Mouse (Mus musculus) midbrain, embryonic 15.5 days (tissue): ENCODE measurements around the gene Commd1. TPM values are rescaled to one million over a fixed set of nuclear protein-coding genes. Genes with fewer than 3 reads are reported as not detected.

ENCODE experiments used
- ATAC-seq: fragments of 200-750 bp; cut with Nextera tagmentation; replicated peaks from 2 replicates; pipeline ENCODE4 v1.8.0; 2017; ENCODE audit warnings: moderate TSS enrichment
- H3K27ac ChIP-seq: fragments of 300-500 bp; sonication (generic); 2 replicates; pipeline ENCODE4 v1.5.1; 2015; ENCODE audit warnings: mild to moderate bottlenecking, inconsistent platforms
- H3K27me3 ChIP-seq: fragments of 300-500 bp; sonication (generic); replicated peaks from 2 replicates; pipeline ENCODE4 v1.6.1; 2015; ENCODE audit warnings: inconsistent platforms
- H3K36me3 ChIP-seq: fragments of 300-500 bp; sonication (generic); replicated peaks from 2 replicates; pipeline ENCODE4 v1.6.1; 2015; ENCODE audit warnings: inconsistent platforms
- H3K4me1 ChIP-seq: fragments of 300-500 bp; sonication (generic); 2 replicates; pipeline ENCODE4 v1.6.1; 2015; ENCODE audit warnings: inconsistent platforms
- H3K4me2 ChIP-seq: fragments of 300-500 bp; sonication (generic); 2 replicates; pipeline ENCODE4 v1.6.1; 2015; ENCODE audit warnings: inconsistent platforms, mild to moderate bottlenecking, moderate library complexity
- H3K4me3 ChIP-seq: fragments of 300-500 bp; sonication (generic); 2 replicates; pipeline ENCODE4 v1.5.1; 2015; ENCODE audit warnings: mild to moderate bottlenecking, inconsistent platforms
- H3K9ac ChIP-seq: fragments of 300-500 bp; sonication (generic); 2 replicates; pipeline ENCODE4 v1.6.1; 2015; ENCODE audit warnings: mild to moderate bottlenecking, inconsistent platforms
- H3K9me3 ChIP-seq: fragments of 300-500 bp; sonication (generic); 2 replicates; pipeline ENCODE4 v1.6.1; 2016; ENCODE audit warnings: inconsistent platforms
- WGBS: fragments of 180-500 bp; shearing (Covaris S2); methylation state at CpG from one replicate; pipeline ENCODE4 v1.1.7; 2015; ENCODE audit warnings: mixed read lengths; 5-methylcytosine and 5-hydroxymethylcytosine counted together
- polyA plus RNA-seq: library from polyadenylated mRNA; unstranded; fragments of >200 nt; fragmentation: Nextera tagmentation; extraction: Ambion mirVana; gene quantifications from 2 replicates; pipeline ENCODE4 v1.2.1, GENCODE M21; 2015

Gene Commd1
- polyA plus RNA-seq: 241 and 245 TPM in 2 replicates

DNA sequence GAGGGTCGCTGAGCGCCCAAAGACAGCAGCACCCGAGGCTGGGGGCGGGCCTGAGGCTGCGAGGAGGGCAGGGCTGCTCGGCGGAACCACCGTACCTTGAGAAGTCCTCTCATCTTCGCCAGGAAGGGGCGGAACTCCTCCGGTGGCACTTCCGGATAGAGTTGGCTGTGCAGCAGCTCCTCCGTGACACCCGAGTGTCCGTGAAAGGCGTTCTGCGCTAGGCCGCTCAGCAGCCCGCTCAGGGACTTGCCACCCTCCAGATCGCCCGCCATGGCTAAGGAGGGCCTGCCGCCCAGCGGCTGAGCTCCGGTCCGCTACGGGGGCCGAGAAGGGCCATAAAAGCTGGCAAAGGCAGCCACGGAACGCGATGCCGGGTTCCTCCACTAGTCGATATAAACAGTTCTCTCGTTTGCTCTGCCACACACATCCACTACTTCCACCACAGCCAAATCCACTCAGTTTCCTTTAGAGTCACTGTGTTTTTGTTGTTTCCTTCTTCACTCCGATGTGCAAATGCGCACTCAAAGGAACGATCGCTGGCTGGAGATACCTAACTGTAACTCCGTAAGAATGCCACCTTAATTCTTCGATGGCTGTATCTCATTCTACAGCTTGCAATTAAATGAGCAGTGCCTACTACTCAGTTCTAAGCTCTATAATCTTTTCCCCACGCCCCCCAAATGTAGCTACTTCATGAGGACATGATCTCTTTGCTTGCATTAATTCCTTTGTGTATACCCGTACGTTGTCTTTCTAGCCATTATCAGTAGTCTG lies at the start of gene Commd1, which contains the start of gene Gm28048:
Gene Commd1 (minus strand): TSS at position 399 of the 774 bp plus-strand sequence.
Gene Gm28048 (minus strand): TSS at position 107 of the 774 bp plus-strand sequence.
- 3% methylated on average over 42 of the region's 42 CpGs for WGBS
- Histone ChIP-seq H3K9me3 (no peaks in the 10 kb centered on the region), H3K27me3 (no peaks in the 10 kb centered on the region), H3K27ac (peak within 1 kb of the TSS; percentile 96), H3K4me2 (peak within 1 kb of the TSS; percentile 63), H3K36me3 (no peaks in the 10 kb centered on the region), H3K4me3 (peak within 1 kb of the TSS; percentile 78), H3K4me1 (peaks cover 35% of the 10 kb centered on the region), H3K9ac (peak within 1 kb of the TSS; percentile 65)
- ATAC-seq: peak; percentile 93

DNA sequence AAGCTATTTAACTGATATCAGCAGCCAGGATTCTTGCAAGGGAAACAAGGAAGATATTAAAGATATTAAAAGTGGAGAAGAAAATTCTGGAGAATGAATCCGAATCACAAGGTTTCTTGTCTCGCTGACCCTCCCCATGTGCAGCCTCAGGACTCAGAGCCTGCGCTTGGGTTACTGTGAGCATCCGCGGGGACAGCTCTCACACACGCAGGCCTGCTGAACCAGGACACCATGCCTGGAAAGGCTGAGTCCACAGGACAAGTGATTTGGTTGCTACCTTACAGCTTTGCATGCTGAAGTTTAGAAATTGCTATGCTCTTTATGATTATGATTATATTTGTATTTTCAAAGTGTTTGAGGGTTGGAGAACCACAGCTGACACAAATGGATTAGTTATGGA lies 47.2 kb upstream of the Commd1 start:
- H3K9ac ChIP-seq: no peak overlapping the region
- no peaks in the 10 kb centered on the region for H3K4me1 ChIP-seq
- H3K36me3 ChIP-seq: no peaks in the 10 kb centered on the region
- no peaks in the 10 kb centered on the region for H3K27me3 ChIP-seq
- no peak for ATAC-seq
- WGBS: 83% methylated on average over 6 of the region's 6 CpGs
- no peak overlapping the region for H3K27ac ChIP-seq
- no peaks in the 10 kb centered on the region for H3K9me3 ChIP-seq
- H3K4me2 ChIP-seq: no peak overlapping the region
- H3K4me3 ChIP-seq: no peak overlapping the region

DNA sequence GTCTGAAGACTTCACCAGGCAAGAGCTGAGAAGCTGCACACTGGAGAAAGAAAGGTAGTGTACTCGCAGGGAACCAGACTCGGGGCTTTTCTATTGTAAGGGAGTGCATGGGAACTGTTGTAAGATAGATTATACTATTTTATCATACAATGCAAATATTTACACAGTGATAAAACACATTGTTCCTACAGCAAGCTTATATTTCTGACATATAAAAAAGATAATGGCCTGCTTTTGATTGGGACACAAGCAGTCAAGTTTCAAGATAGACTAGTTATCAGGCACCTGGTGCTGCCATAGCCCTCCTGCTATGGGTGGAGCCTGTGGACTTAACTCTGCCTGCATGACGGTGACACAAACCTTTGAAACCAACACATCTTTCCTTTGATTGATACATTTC lies 46.8 kb upstream of the Commd1 start:
- Histone ChIP-seq H3K4me1 (no peaks in the 10 kb centered on the region), H3K27ac (no peak overlapping the region), H3K9me3 (no peaks in the 10 kb centered on the region), H3K27me3 (no peaks in the 10 kb centered on the region), H3K9ac (no peak overlapping the region), H3K4me2 (no peak overlapping the region), H3K36me3 (no peaks in the 10 kb centered on the region), H3K4me3 (no peak overlapping the region)
- 71% methylated on average over 3 of the region's 3 CpGs for WGBS
- ATAC-seq: no peak

DNA sequence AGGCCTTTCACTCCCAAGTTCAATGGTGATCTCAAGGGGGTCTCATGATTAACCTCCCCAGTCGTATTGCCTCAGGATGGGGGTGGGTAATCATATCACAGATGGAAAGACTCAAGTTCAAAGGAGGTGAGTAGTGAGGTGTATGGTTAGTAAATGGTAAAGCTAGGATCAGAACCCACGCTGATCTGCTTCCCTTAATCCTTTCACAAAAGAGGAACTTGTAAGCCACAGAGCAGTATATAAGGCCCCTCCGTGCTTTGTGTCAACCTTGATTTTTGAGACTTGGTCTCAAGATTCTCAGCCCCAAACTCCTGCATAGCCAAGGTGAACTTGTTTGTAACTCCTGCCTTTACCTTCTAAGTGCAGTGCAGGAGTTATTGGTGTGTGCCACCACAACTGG lies 42.0 kb upstream of the Commd1 start:
- WGBS: 43% methylated on average over 3 of the region's 3 CpGs
- Histone ChIP-seq H3K4me3 (no peak overlapping the region), H3K9ac (no peak overlapping the region), H3K9me3 (no peaks in the 10 kb centered on the region), H3K27me3 (no peaks in the 10 kb centered on the region), H3K36me3 (no peaks in the 10 kb centered on the region), H3K4me2 (no peak overlapping the region), H3K27ac (no peak overlapping the region), H3K4me1 (no peaks in the 10 kb centered on the region)
- no peak for ATAC-seq

DNA sequence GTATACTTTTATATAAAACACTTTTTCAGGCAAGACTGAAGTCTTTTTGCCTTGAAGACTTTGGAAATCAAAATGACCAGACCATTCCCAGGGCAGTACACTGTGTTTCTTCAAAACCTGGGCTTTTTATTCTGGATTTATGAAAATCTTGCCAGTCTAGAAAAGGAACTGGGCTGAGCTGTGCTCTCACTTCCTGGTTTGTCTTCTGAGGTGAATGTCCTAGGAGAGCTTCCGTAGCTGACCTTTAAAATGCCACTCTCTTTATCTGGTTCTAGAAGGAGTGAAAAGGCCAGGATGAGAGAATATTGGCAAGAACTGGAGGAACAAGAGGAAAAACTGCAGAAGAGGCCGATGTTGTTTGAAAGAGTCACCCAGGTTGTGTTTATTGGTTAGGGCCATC lies 41.0 kb upstream of the Commd1 start:
- H3K9ac ChIP-seq: no peak overlapping the region

DNA sequence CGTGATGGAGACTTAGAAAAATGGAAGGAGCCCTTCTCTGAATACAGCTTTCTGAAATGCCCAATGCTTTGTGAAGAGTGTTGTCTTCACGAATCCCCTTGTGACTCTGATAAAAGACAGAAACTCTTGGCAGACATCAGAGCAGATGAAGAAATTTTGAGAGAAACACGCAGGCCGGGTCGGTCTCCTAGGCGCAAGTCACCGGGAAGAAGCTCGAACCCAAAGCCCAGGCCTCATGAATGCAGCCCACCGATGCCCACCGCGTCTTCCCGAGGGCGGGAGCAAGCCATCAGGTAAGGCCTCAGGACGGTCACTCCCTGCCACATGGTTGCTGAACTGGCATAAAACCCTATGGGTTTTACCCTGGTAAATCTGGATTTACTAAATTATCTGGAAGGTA lies 38.7 kb upstream of the Commd1 start:
- H3K4me3 ChIP-seq: no peak overlapping the region
- no peaks in the 10 kb centered on the region for H3K36me3 ChIP-seq
- no peak for ATAC-seq
- H3K9ac ChIP-seq: no peak overlapping the region
- H3K4me1 ChIP-seq: no peaks in the 10 kb centered on the region
- H3K9me3 ChIP-seq: no peaks in the 10 kb centered on the region
- WGBS: 94% methylated on average over 14 of the region's 14 CpGs
- H3K27ac ChIP-seq: no peak overlapping the region
- no peak overlapping the region for H3K4me2 ChIP-seq
- H3K27me3 ChIP-seq: no peaks in the 10 kb centered on the region

More for the DNA sequence above, 41.0 kb upstream of the Commd1 start:
- Histone ChIP-seq H3K27ac (no peak overlapping the region), H3K27me3 (no peaks in the 10 kb centered on the region), H3K4me1 (no peaks in the 10 kb centered on the region), H3K4me3 (no peak overlapping the region), H3K9me3 (no peaks in the 10 kb centered on the region), H3K36me3 (no peaks in the 10 kb centered on the region), H3K4me2 (no peak overlapping the region)
- no peak for ATAC-seq
- 92% methylated on average over 2 of the region's 2 CpGs for WGBS

DNA sequence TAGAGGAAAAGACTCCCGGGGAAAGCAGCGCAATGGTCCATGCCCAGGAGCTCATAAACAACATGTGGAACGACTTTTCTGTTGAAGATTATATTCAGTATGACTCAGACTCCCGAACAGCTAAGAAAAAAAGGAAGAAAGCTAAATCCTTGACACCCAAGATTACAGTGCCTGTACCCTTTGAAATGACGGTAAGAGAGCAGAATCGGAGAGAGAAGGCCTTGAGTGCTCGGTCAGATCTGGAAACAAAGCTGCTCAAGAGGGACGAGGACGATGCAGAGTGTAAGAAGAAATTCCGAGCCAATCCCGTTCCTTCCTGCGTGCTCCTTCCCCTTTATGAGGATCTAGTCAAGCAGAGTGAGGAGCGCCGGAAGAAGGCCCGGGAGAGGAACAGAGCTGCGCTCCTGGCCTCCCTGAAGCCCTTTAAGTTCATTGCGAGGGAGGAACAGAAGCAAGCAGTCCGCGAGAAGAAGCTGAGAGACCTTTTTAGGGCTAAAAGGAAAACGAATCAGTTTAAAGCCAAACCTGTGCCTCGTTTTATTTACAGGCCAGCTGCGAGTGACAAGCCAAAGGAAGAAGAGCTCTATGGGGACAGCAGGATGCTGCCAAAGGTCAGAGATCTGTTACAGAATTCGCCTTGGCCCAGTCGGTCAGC lies 38.1 kb upstream of the Commd1 start:
- no peak for ATAC-seq

DNA sequence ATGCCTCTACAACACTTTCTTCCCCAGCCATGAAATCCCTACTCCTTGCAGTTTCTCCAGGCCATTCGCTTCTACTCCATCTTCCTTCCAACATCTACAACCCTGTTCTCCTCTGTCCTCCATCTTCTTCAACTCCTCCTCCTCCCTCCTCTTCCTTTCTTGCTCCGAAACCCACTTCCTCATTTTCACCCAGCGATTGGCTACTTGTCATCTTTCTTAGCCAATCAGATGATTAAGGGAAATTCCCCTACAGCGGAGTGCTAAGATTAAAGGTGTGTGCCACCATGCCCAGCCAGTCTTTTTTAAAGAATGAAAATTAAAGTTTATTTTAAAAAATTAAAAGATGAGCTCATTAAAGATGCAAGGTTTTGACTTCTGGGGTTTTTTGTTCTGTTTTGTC lies 35.8 kb upstream of the Commd1 start:
- H3K9ac ChIP-seq: no peak overlapping the region
- no peaks in the 10 kb centered on the region for H3K27me3 ChIP-seq
- H3K4me1 ChIP-seq: no peaks in the 10 kb centered on the region
- H3K9me3 ChIP-seq: no peaks in the 10 kb centered on the region
- no peak for ATAC-seq
- H3K4me2 ChIP-seq: no peak overlapping the region
- 94% methylated on average over 4 of the region's 4 CpGs for WGBS
- H3K36me3 ChIP-seq: no peaks in the 10 kb centered on the region
- no peak overlapping the region for H3K27ac ChIP-seq
- no peak overlapping the region for H3K4me3 ChIP-seq

More for the DNA sequence above, 38.1 kb upstream of the Commd1 start:
- 68% methylated on average over 24 of the region's 24 CpGs for WGBS
- H3K36me3 ChIP-seq: no peaks in the 10 kb centered on the region
- H3K4me3 ChIP-seq: no peak overlapping the region
- H3K4me2 ChIP-seq: no peak overlapping the region
- H3K4me1 ChIP-seq: no peaks in the 10 kb centered on the region
- no peak overlapping the region for H3K27ac ChIP-seq
- H3K9me3 ChIP-seq: no peaks in the 10 kb centered on the region
- no peak overlapping the region for H3K9ac ChIP-seq
- H3K27me3 ChIP-seq: no peaks in the 10 kb centered on the region

DNA sequence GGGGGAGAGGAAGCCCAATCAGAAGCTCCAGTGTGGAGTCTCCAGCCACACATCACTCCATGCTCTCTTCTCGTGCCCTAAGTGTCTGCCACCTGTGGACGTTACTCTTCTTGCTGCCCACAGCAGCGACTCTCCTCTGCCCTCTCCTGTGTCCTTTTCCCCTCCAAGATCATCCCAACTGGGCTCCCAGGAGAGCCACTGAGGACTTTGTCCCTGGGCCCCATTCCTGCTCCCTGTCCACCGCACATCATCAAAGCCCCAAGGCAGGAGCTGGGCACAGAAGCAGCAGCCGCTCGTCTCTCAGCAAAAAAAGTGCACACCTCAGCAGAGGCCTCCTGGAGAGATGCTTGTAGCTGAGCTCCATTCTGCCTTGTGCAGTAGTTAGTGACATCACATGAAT lies 32.8 kb upstream of the Commd1 start:
- H3K9me3 ChIP-seq: no peaks in the 10 kb centered on the region
- no peaks in the 10 kb centered on the region for H3K4me1 ChIP-seq
- no peak for ATAC-seq
- 75% methylated on average over 6 of the region's 6 CpGs for WGBS
- no peak overlapping the region for H3K4me2 ChIP-seq
- H3K36me3 ChIP-seq: no peaks in the 10 kb centered on the region
- no peaks in the 10 kb centered on the region for H3K27me3 ChIP-seq
- no peak overlapping the region for H3K4me3 ChIP-seq
- no peak overlapping the region for H3K9ac ChIP-seq
- no peak overlapping the region for H3K27ac ChIP-seq

DNA sequence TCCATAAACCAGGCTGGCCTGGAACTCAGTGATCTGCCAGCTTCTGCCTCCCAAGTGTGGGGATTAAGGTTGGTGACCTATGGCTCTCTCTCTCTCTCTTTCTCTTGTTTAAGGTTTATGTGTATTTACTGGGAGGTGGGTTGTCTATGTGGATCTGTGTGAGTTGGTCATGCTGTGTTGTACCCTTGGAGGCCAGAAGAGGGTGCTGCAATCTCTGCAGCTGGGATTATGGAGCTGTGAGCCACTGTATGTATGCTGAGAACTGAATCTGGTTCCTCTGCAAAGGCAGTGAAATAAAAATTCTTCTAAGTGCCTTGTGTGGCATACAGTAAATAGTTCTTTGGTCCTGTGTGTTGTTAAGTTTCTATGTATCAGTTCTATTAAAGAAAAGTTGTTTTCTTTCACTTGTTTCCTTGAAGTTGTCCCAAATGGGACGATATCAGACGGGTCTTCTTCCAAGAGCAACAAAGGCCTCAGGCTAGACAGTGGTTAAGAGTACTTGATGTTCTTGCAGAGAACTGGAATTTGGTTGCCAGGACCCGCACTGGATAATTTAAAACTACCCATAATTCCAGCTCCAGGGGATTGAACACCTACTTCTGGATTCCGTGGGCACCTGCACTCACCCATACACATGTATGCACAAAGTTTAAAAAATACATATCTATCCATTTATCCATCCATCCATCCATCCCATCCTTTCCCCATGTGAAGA lies 31.6 kb upstream of the Commd1 start:
- Histone ChIP-seq H3K9ac (no peak overlapping the region), H3K36me3 (no peaks in the 10 kb centered on the region), H3K4me2 (no peak overlapping the region), H3K27ac (no peak overlapping the region), H3K4me1 (no peaks in the 10 kb centered on the region; the same call in none of the 2 replicates), H3K9me3 (no peaks in the 10 kb centered on the region), H3K4me3 (no peak overlapping the region), H3K27me3 (no peaks in the 10 kb centered on the region)
- 90% methylated on average over 4 of the region's 4 CpGs for WGBS
- ATAC-seq: no peak

DNA sequence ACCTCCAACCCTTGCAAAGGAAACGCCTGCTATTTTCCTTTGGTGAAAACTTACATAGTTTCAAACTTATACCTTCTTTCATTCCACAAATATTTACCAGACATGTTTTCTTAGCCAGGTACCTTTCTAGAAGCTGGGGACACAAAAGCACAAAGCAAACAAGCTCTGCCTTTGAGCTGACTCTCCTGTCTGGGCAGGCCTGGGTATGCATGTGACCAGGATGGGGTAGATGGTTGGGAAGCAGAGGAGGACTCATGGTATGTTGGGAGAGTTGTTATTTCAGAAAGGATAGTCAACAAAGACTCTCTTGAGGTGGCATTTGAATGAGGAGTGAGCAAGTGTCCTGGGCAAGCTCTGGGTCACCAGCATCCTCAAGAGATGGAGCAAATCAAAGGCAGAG lies 30.9 kb upstream of the Commd1 start:
- H3K4me2 ChIP-seq: no peak overlapping the region
- no peak overlapping the region for H3K27ac ChIP-seq
- H3K9ac ChIP-seq: no peak overlapping the region
- WGBS: 87% methylated on average over 1 of the region's 1 CpGs
- no peaks in the 10 kb centered on the region for H3K27me3 ChIP-seq
- H3K9me3 ChIP-seq: no peaks in the 10 kb centered on the region
- H3K4me1 ChIP-seq: no peaks in the 10 kb centered on the region; the same call in none of the 2 replicates
- no peak overlapping the region for H3K4me3 ChIP-seq
- H3K36me3 ChIP-seq: no peaks in the 10 kb centered on the region
- ATAC-seq: no peak

DNA sequence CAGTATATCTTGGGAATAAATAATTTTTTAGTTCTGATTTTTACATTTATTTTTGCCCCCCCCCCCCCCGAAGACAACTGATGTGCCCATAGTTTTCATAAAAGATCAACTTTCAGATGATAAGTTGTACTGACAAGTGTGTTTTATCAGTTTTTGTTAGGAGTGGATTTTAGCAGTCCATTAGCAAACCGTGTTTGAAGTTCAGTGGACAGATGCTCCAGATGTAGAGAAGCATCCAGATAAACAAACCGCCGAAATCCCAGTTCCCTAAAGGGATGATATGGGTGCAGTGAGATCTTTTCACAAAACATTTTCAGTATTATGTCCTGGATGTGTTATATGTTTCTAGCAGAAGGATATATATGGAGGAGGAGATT lies 26.6 kb upstream of the Commd1 start:
- Histone ChIP-seq H3K27ac (peak overlapping the region; percentile 95), H3K9ac (peak overlapping the region; percentile 64; the same call in 1 of the 2 replicates), H3K4me1 (peaks cover 7% of the 10 kb centered on the region), H3K36me3 (peaks cover 10% of the 10 kb centered on the region), H3K27me3 (no peaks in the 10 kb centered on the region), H3K4me3 (peak overlapping the region; percentile 51), H3K9me3 (no peaks in the 10 kb centered on the region), H3K4me2 (peak overlapping the region; percentile 61)
- 36% methylated on average over 4 of the region's 4 CpGs for WGBS
- no peak for ATAC-seq
